Mouse (Mus musculus): ENCODE measurements around the gene Calr.

DNA sequence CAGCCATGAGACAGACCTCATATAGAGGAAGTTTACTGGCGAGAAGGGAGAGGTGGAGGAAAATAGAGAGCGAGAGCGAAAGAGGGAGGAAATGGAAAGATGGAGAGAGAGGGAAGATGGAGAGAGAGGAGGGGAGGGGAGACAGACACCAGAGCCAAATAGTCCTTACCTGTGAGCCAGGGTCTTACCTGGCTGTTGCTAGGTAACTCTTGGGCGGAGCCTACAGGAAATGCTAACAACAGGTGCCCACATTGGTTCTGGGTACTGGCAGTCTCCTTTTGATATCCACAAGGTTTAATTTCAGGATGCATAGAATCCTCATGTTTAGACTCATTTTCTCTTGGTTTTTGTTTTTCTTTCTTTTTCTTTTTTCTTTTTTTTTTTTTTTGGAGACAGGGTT lies 26.3 kb upstream of the Calr start:
- TF ChIP-seq POLR2A (IDR thresholded peaks at IDR 0.05; ENCODE audit: insufficient read length, low read depth) (no peak), E2F4 (IDR thresholded peaks at IDR 0.05; ENCODE audit: insufficient read depth) (no peak), REST (IDR thresholded peaks at IDR 0.05; ENCODE audit: insufficient read depth, insufficient read length) (no peak), MYOD1 (IDR thresholded peaks at IDR 0.05; ENCODE audit: control insufficient read depth in 1 of 3, insufficient read length in 2 of 3, low read depth in 2 of 3) (no peak), CEBPB (IDR thresholded peaks at IDR 0.05; ENCODE audit: insufficient read depth, poor library complexity, severe bottlenecking) (no peak), USF1 (IDR thresholded peaks at IDR 0.05; ENCODE audit: low read depth) (no peak), MAX (IDR thresholded peaks at IDR 0.05; ENCODE audit: low read depth) (no peak)
